19 mouse cellular contexts compared by ENCODE assay signal in the genomic region with DNA sequence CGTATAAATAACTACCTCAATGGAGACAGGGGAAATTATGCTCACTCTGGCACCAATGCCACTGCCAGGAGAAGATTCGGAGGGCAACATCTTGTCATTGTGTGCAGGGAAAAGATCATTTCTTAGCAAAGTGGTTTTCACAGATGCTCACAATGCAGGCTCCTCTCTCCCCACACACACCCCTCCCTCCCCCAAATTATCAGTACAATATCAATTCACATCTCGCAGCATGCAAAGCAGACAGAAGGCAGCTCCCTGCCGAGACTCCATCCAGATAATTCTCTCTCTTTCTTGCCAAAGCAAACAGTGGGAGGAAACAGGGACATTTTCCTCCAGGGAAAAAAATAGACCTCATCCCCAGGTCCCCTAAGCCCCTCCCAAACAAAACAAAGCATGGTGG.
DNase-seq lines count a peak whose midpoint lies in the region; ATAC-seq lines count a peak whose summit lies in the region.
"Had no signal": no experiment of that assay in that cellular context is flagged by ENCODE, and none has a peak within 500 bp of the region (broad histone marks: within the 10 kb centered on the region; RNA-seq: fewer than 3 reads in every experiment).

No protein-coding gene starts in this region.

- no peak for DNase-seq in hindbrain, embryonic 10.5 days (ENCODE audit: low spot score)
- no peak for DNase-seq in neural tube, embryonic 10.5 days (ENCODE audit: extremely low spot score, low spot score)
- peak; percentile 45 to 78 for DNase-seq in layer of hippocampus, adult 18-20 months (ENCODE audit: low spot score in 2 of 2)
- no peak for DNase-seq in heart, postnatal 4 days
- DNase-seq: embryo, embryonic 11 days; gastrocnemius, postnatal 14 days; kidney, adult 9 months; lung, adult 2 months; lung, postnatal 4 days; right cerebral cortex, postnatal 25 days; thymus, postnatal 4 days had no signal

- 27% methylated on average over 4 of the region's 4 CpGs for WGBS in hindbrain, embryonic 15.5 days
- WGBS in hindbrain, embryonic 10.5 days = 50% methylated on average over 4 of the region's 4 CpGs
- 40% methylated on average over 4 of the region's 4 CpGs for WGBS in neural tube, embryonic 13.5 days
- 37% methylated on average over 4 of the region's 4 CpGs for WGBS in neural tube, embryonic 15.5 days

- H3K27me3 ChIP-seq in hindbrain, embryonic 15.5 days = no peaks in the 10 kb centered on the region
- H3K27me3 ChIP-seq in hindbrain, embryonic 10.5 days (ENCODE audit: insufficient read depth, poor library complexity, severe bottlenecking) = no peaks in the 10 kb centered on the region
- no peaks in the 10 kb centered on the region for H3K27me3 ChIP-seq in neural tube, embryonic 13.5 days
- H3K27me3 ChIP-seq in neural tube, embryonic 15.5 days (replicated peaks) = no peaks in the 10 kb centered on the region
- H3K27me3 ChIP-seq: embryonic facial prominence, embryonic 15.5 days; neural tube, embryonic 12.5 days had no signal

- no peak overlapping the region for H3K4me3 ChIP-seq in hindbrain, embryonic 15.5 days
- no peak overlapping the region for H3K4me3 ChIP-seq in hindbrain, embryonic 10.5 days
- H3K4me3 ChIP-seq in neural tube, embryonic 13.5 days = no peak overlapping the region
- H3K4me3 ChIP-seq in neural tube, embryonic 15.5 days (replicated peaks) = no peak overlapping the region
- H3K4me3 ChIP-seq: embryonic facial prominence, embryonic 15.5 days; limb, embryonic 10.5 days; neural tube, embryonic 12.5 days had no signal

- 0 out of 2 replicates have a peak overlapping the region, but pooled peaks have one; percentile 4 for H3K27ac ChIP-seq in hindbrain, embryonic 15.5 days (replicated peaks)
- no peak overlapping the region for H3K27ac ChIP-seq in hindbrain, embryonic 10.5 days
- H3K27ac ChIP-seq in neural tube, embryonic 13.5 days (replicated peaks) = 0 out of 2 replicates have a peak overlapping the region, but pooled peaks have one; percentile 3
- H3K27ac ChIP-seq in neural tube, embryonic 15.5 days (replicated peaks) = 0 out of 2 replicates have a peak overlapping the region, but pooled peaks have one; percentile 13
- H3K27ac ChIP-seq: embryonic facial prominence, embryonic 15.5 days; limb, embryonic 10.5 days; neural tube, embryonic 12.5 days had no signal

- H3K4me1 ChIP-seq in hindbrain, embryonic 15.5 days (replicated peaks) = peaks cover 7% of the 10 kb centered on the region
- H3K4me1 ChIP-seq in hindbrain, embryonic 10.5 days (replicated peaks) = no peaks in the 10 kb centered on the region
- H3K4me1 ChIP-seq in neural tube, embryonic 13.5 days (replicated peaks) = peaks cover 7% of the 10 kb centered on the region; the same call in 1 of the 2 replicates
- H3K4me1 ChIP-seq in neural tube, embryonic 15.5 days = peaks cover 7% of the 10 kb centered on the region; the same call in 1 of the 2 replicates
- H3K4me1 ChIP-seq: embryonic facial prominence, embryonic 15.5 days; limb, embryonic 10.5 days; neural tube, embryonic 12.5 days had no signal

- H3K9ac ChIP-seq in hindbrain, embryonic 15.5 days = no peak overlapping the region
- H3K9ac ChIP-seq in neural tube, embryonic 13.5 days = no peak overlapping the region
- no peak overlapping the region for H3K9ac ChIP-seq in neural tube, embryonic 15.5 days (replicated peaks)
- H3K9ac ChIP-seq: embryonic facial prominence, embryonic 15.5 days; neural tube, embryonic 12.5 days had no signal

- H3K36me3 ChIP-seq in hindbrain, embryonic 15.5 days = no peaks in the 10 kb centered on the region
- H3K36me3 ChIP-seq in hindbrain, embryonic 10.5 days = no peaks in the 10 kb centered on the region
- H3K36me3 ChIP-seq in neural tube, embryonic 13.5 days = no peaks in the 10 kb centered on the region
- no peaks in the 10 kb centered on the region for H3K36me3 ChIP-seq in neural tube, embryonic 15.5 days
- H3K36me3 ChIP-seq: embryonic facial prominence, embryonic 15.5 days; limb, embryonic 10.5 days; neural tube, embryonic 12.5 days had no signal

- 0 out of 2 replicates have a peak overlapping the region, but pooled peaks have one; percentile 23 for H3K4me2 ChIP-seq in hindbrain, embryonic 15.5 days
- H3K4me2 ChIP-seq in neural tube, embryonic 13.5 days = no peak overlapping the region
- peak overlapping the region; percentile 5; the same call in 1 of the 2 replicates for H3K4me2 ChIP-seq in neural tube, embryonic 15.5 days
- H3K4me2 ChIP-seq: embryonic facial prominence, embryonic 15.5 days; liver, embryonic 11.5 days; neural tube, embryonic 12.5 days had no signal

- ATAC-seq in hindbrain, embryonic 15.5 days (ENCODE audit: low FRiP score, low read depth) = peak; percentile 19; the same call in 1 of the 2 replicates
- ATAC-seq in neural tube, embryonic 13.5 days (ENCODE audit: low read depth) = no peak
- ATAC-seq in neural tube, embryonic 15.5 days (ENCODE audit: low FRiP score) = no peak
- ATAC-seq in megakaryocyte-erythroid progenitor cell, adult 5-6 weeks (replicated peaks; ENCODE audit: low FRiP score, low TSS enrichment, poor library complexity, severe bottlenecking) = no peak

- H3K9me3 ChIP-seq in hindbrain, embryonic 15.5 days = no peaks in the 10 kb centered on the region
- no peaks in the 10 kb centered on the region for H3K9me3 ChIP-seq in hindbrain, embryonic 10.5 days
- H3K9me3 ChIP-seq in neural tube, embryonic 13.5 days = no peaks in the 10 kb centered on the region
- no peaks in the 10 kb centered on the region for H3K9me3 ChIP-seq in neural tube, embryonic 15.5 days (replicated peaks)
- H3K9me3 ChIP-seq: embryonic facial prominence, embryonic 15.5 days; limb, embryonic 10.5 days; neural tube, embryonic 12.5 days had no signal

Comparison
In these comparisons a context has a peak if more than half of its experiments do, and no peak if none do; other contexts are left out.
1. DNase-seq: peak in layer of hippocampus, adult 18-20 months (2 of 2); none in hindbrain, embryonic 10.5 days (single experiment), neural tube, embryonic 10.5 days (single experiment) and heart, postnatal 4 days (single experiment).